Mouse (Mus musculus) midbrain, embryonic 15.5 days (tissue): Measurements from ENCODE around the gene Slc1a6. TPM values are rescaled to one million over a fixed set of nuclear protein-coding genes. Genes with fewer than 3 reads are reported as not detected.
A peak's percentile ranks its signal among the peaks of the same experiment; 100 is the strongest.

ENCODE experiments used
- ATAC-seq: fragments of 200-750 bp; cut with Nextera tagmentation; replicated peaks from 2 replicates; pipeline ENCODE4 v1.8.0; 2017; ENCODE audit warnings: moderate TSS enrichment
- H3K27ac ChIP-seq: fragments of 300-500 bp; sonication (generic); 2 replicates; pipeline ENCODE4 v1.5.1; 2015; ENCODE audit warnings: mild to moderate bottlenecking, inconsistent platforms
- H3K27me3 ChIP-seq: fragments of 300-500 bp; sonication (generic); replicated peaks from 2 replicates; pipeline ENCODE4 v1.6.1; 2015; ENCODE audit warnings: inconsistent platforms
- H3K36me3 ChIP-seq: fragments of 300-500 bp; sonication (generic); replicated peaks from 2 replicates; pipeline ENCODE4 v1.6.1; 2015; ENCODE audit warnings: inconsistent platforms
- H3K4me1 ChIP-seq: fragments of 300-500 bp; sonication (generic); 2 replicates; pipeline ENCODE4 v1.6.1; 2015; ENCODE audit warnings: inconsistent platforms
- H3K4me2 ChIP-seq: fragments of 300-500 bp; sonication (generic); 2 replicates; pipeline ENCODE4 v1.6.1; 2015; ENCODE audit warnings: inconsistent platforms, mild to moderate bottlenecking, moderate library complexity
- H3K4me3 ChIP-seq: fragments of 300-500 bp; sonication (generic); 2 replicates; pipeline ENCODE4 v1.5.1; 2015; ENCODE audit warnings: mild to moderate bottlenecking, inconsistent platforms
- H3K9ac ChIP-seq: fragments of 300-500 bp; sonication (generic); 2 replicates; pipeline ENCODE4 v1.6.1; 2015; ENCODE audit warnings: mild to moderate bottlenecking, inconsistent platforms
- H3K9me3 ChIP-seq: fragments of 300-500 bp; sonication (generic); 2 replicates; pipeline ENCODE4 v1.6.1; 2016; ENCODE audit warnings: inconsistent platforms
- WGBS: fragments of 180-500 bp; shearing (Covaris S2); methylation state at CpG from one replicate; pipeline ENCODE4 v1.1.7; 2015; ENCODE audit warnings: mixed read lengths; 5-methylcytosine and 5-hydroxymethylcytosine counted together
- polyA plus RNA-seq: library from polyadenylated mRNA; unstranded; fragments of >200 nt; fragmentation: Nextera tagmentation; extraction: Ambion mirVana; gene quantifications from 2 replicates; pipeline ENCODE4 v1.2.1, GENCODE M21; 2015

Gene Slc1a6
- 16.5 and 17.4 TPM in 2 replicates for polyA plus RNA-seq

DNA sequence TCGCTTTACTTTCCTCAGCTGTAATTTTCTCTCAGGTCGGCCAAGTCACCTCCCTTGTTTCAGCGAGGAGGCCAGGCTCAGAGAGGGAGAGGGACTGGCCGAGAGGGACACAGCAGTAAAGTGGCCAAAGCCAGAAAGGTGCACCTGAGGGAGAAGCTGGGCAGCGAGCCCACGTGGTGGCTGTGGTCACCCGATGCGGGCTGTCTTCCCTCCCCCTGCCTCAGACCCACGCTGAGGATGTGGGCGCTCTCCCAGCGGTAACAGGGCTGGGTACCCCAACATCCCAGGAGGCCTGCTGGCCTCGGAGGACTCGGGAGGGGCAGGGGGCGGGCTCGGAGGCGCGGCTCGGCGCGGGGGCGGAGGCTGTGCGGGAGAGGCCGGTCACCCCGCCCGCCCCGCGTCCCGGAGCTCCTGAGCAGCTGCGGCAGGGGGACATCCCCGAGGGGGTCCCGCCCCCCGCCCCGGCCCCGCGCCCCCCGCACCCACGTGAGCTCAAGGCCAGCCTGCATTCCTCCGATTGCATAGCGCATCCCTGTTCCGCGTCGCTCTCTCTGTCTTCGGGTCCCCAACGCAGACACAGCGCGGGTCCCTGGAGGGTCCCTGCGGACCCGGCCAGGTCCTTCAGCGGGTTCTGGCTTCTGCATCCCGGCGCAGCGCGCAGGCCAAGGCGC is at the start of gene Slc1a6:
Slc1a6 (plus strand) TSS at position 516 of the 671 bp plus-strand sequence.
- H3K9ac ChIP-seq, result peak within 1 kb of the TSS; percentile 76
- no peaks in the 10 kb centered on the region for H3K36me3 ChIP-seq
- H3K4me3 ChIP-seq, result peak within 1 kb of the TSS; percentile 56
- H3K4me2 ChIP-seq, result peak within 1 kb of the TSS; percentile 90
- H3K4me1 ChIP-seq, result peaks cover 11% of the 10 kb centered on the region; the same call in 1 of the 2 replicates
- ATAC-seq, result peak; percentile 87
- H3K9me3 ChIP-seq, result no peaks in the 10 kb centered on the region
- under 1% methylated on average over 29 of the region's 54 CpGs for WGBS
- peak within 1 kb of the TSS; percentile 8; the same call in 1 of the 2 replicates for H3K27ac ChIP-seq
- no peaks in the 10 kb centered on the region for H3K27me3 ChIP-seq

DNA sequence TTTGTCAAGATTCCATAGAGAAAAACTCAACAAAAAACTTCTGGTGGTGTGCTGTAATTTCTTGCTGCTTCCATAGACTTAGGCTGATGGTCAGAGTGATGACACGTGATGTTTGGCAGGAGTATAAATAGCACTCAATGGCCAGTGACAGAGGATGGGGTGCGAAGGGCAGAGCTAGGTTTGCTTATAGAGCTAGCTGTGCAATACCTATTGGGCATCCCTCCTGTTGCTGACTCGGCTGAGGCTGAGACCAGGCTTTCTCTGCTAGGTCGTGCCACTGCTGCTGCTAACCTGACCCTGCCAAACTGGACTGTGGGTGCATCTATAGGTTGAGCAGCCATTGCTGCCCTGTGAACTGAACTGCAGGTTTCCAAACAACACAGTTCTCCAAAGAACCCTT is 40.5 kb upstream of the Slc1a6 start:
- Histone ChIP-seq H3K27ac (no peak overlapping the region), H3K4me3 (no peak overlapping the region), H3K9me3 (no peaks in the 10 kb centered on the region), H3K36me3 (no peaks in the 10 kb centered on the region), H3K27me3 (no peaks in the 10 kb centered on the region), H3K4me1 (no peaks in the 10 kb centered on the region), H3K4me2 (no peak overlapping the region), H3K9ac (no peak overlapping the region)
- ATAC-seq, result no peak
- 77% methylated on average over 4 of the region's 4 CpGs for WGBS

- Histone ChIP-seq H3K9me3 (no peaks in the 10 kb centered on the region), H3K9ac (no peak overlapping the region), H3K4me3 (no peak overlapping the region), H3K27ac (no peak overlapping the region), H3K4me1 (peaks cover 15% of the 10 kb centered on the region; the same call in 1 of the 2 replicates), H3K36me3 (no peaks in the 10 kb centered on the region), H3K4me2 (no peak overlapping the region), H3K27me3 (no peaks in the 10 kb centered on the region)
- no peak for ATAC-seq
Measured at GRCm38 (mm10) chr10:78743721-78744120, 36.6 kb upstream of the Slc1a6 start.

- 65% methylated on average over 4 of the region's 4 CpGs for WGBS
- ATAC-seq, result no peak
- H3K9ac ChIP-seq, result no peak overlapping the region
- H3K9me3 ChIP-seq, result no peaks in the 10 kb centered on the region
- H3K4me2 ChIP-seq, result no peak overlapping the region
- H3K27me3 ChIP-seq, result no peaks in the 10 kb centered on the region
- H3K4me1 ChIP-seq, result peaks cover 15% of the 10 kb centered on the region; the same call in 1 of the 2 replicates
- no peak overlapping the region for H3K4me3 ChIP-seq
- no peaks in the 10 kb centered on the region for H3K36me3 ChIP-seq
- H3K27ac ChIP-seq, result no peak overlapping the region
Measured at GRCm38 (mm10) chr10:78745453-78746232, 34.7 kb upstream of the Slc1a6 start.

GRCm38 (mm10) chr10:78747035-78747721 is 33.1 kb upstream of the Slc1a6 start:
- peak overlapping the region; percentile 64; the same call in 1 of the 2 replicates for H3K27ac ChIP-seq
- 3% methylated on average over 27 of the region's 27 CpGs for WGBS
- no peaks in the 10 kb centered on the region for H3K27me3 ChIP-seq
- H3K9me3 ChIP-seq, result no peaks in the 10 kb centered on the region
- peak; percentile 94 for ATAC-seq
- peak overlapping the region; percentile 43 for H3K4me3 ChIP-seq
- H3K36me3 ChIP-seq, result no peaks in the 10 kb centered on the region
- H3K4me1 ChIP-seq, result peaks cover 21% of the 10 kb centered on the region
- H3K4me2 ChIP-seq, result peak overlapping the region; percentile 58
- H3K9ac ChIP-seq, result peak overlapping the region; percentile 44

GRCm38 (mm10) chr10:78748161-78748560 is 32.1 kb upstream of the Slc1a6 start:
- Histone ChIP-seq H3K9me3 (no peaks in the 10 kb centered on the region), H3K4me2 (peak overlapping the region; percentile 58), H3K27ac (no peak overlapping the region), H3K27me3 (no peaks in the 10 kb centered on the region), H3K9ac (no peak overlapping the region), H3K4me1 (peaks cover 22% of the 10 kb centered on the region), H3K36me3 (no peaks in the 10 kb centered on the region), H3K4me3 (peak overlapping the region; percentile 43)
- no peak for ATAC-seq
- 80% methylated on average over 13 of the region's 13 CpGs for WGBS

DNA sequence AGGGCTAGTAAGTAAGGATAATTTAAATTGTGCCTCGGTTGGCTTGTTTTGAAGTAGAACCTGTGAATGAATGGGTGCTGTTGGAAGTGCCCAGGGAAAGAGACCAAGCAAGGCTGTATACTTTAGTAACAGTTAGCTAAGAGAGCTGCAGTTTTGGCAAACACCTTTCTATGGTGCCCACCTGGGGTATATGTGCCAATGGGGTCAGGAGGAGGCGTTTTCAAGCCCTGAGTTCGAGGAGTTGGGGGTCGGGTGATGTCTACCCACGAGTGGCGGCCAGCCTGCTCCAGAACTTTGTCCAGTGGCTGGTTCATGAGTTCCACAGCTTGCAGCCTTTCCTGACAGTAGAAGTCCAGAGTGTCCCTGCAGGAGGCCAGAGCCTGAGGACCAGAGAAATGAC is 31.4 kb upstream of the Slc1a6 start:
- H3K27me3 ChIP-seq, result no peaks in the 10 kb centered on the region
- no peaks in the 10 kb centered on the region for H3K9me3 ChIP-seq
- H3K9ac ChIP-seq, result no peak overlapping the region
- H3K4me3 ChIP-seq, result no peak overlapping the region
- WGBS, result 90% methylated on average over 6 of the region's 6 CpGs
- no peak overlapping the region for H3K27ac ChIP-seq
- H3K4me2 ChIP-seq, result no peak overlapping the region
- no peaks in the 10 kb centered on the region for H3K36me3 ChIP-seq
- peaks cover 22% of the 10 kb centered on the region for H3K4me1 ChIP-seq
- ATAC-seq, result no peak

- WGBS, result under 1% methylated on average over 61 of the region's 61 CpGs
- peak within 1 kb of the TSS; percentile 79 for H3K9ac ChIP-seq
- no peaks in the 10 kb centered on the region for H3K27me3 ChIP-seq
- H3K4me2 ChIP-seq, result peak within 1 kb of the TSS; percentile 87
- peak within 1 kb of the TSS; percentile 54 for H3K4me3 ChIP-seq
- H3K36me3 ChIP-seq, result no peaks in the 10 kb centered on the region
- peaks cover 20% of the 10 kb centered on the region for H3K4me1 ChIP-seq
- H3K27ac ChIP-seq, result peak within 1 kb of the TSS; percentile 92
- peak; percentile 96 for ATAC-seq
- no peaks in the 10 kb centered on the region for H3K9me3 ChIP-seq
Measured at GRCm38 (mm10) chr10:78752452-78753191, 27.7 kb upstream of the Slc1a6 start, which contains the start of gene Ccdc105. Gene Ccdc105 (minus strand): TSS chr10:78753065.

DNA sequence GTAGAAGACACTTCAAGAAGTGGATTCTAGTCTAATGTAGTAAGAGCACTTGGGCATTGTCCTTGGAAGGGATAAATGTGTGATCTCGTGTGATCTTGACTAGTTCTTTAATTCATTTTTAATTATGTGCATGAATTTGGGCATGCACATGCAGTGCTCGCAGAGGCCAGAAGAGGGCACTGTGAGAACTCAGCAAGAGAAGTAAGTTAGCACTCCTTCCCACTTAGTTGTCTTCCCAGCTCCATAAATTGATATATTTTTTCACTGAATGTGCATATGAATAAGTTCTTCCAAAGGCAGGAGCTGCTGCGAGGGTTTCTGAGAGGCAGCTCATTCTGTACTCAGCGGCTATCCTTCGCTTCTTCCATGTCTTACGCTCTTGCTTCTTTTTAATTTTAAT is 24.3 kb upstream of the Slc1a6 start:
- H3K27ac ChIP-seq, result no peak overlapping the region
- no peaks in the 10 kb centered on the region for H3K9me3 ChIP-seq
- H3K36me3 ChIP-seq, result no peaks in the 10 kb centered on the region
- peaks cover 8% of the 10 kb centered on the region for H3K4me1 ChIP-seq
- no peak for ATAC-seq
- no peak overlapping the region for H3K9ac ChIP-seq
- no peak overlapping the region for H3K4me3 ChIP-seq
- H3K4me2 ChIP-seq, result no peak overlapping the region
- WGBS, result 20% methylated on average over 6 of the region's 6 CpGs
- H3K27me3 ChIP-seq, result no peaks in the 10 kb centered on the region

- Histone ChIP-seq H3K9ac (no peak overlapping the region), H3K27ac (no peak overlapping the region), H3K36me3 (no peaks in the 10 kb centered on the region), H3K9me3 (0 out of 2 replicates have a peak, but pooled peaks cover 4% of the 10 kb centered on the region), H3K27me3 (no peaks in the 10 kb centered on the region), H3K4me1 (no peaks in the 10 kb centered on the region), H3K4me2 (no peak overlapping the region), H3K4me3 (no peak overlapping the region)
- ATAC-seq, result no peak
- 79% methylated on average over 1 of the region's 1 CpGs for WGBS
Measured at GRCm38 (mm10) chr10:78765570-78765969, 14.7 kb upstream of the Slc1a6 start.

DNA sequence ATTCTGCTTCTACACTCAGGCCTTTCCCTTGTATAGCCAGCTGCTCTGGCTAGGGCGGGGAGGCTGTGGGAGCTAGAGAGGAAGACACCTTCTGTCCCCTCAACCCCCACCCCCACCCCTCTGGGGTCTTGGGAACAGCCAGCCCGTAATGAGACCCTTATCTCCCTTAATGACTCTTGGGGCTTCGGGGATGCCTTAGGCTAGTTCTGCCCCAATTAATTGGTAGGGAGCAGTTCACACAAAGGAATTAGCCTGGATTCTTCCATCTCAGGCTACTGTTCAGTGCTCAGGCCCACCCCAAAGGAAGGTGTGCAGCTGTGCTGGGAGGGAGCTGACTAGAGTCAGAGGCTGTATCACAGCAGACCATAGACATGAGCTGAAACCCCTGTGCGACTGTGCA is 4.5 kb upstream of the Slc1a6 start:
- Histone ChIP-seq H3K4me3 (no peak overlapping the region), H3K9ac (no peak overlapping the region), H3K4me1 (peaks cover 9% of the 10 kb centered on the region; the same call in 1 of the 2 replicates), H3K27me3 (no peaks in the 10 kb centered on the region), H3K4me2 (no peak overlapping the region), H3K36me3 (no peaks in the 10 kb centered on the region), H3K9me3 (no peaks in the 10 kb centered on the region), H3K27ac (no peak overlapping the region)
- WGBS, result 37% methylated on average over 4 of the region's 4 CpGs
- ATAC-seq, result no peak
